Mouse (Mus musculus): ENCODE data around the gene Cacna2d3. TPM values are rescaled to one million over a fixed set of nuclear protein-coding genes. Genes with fewer than 3 reads are reported as not detected.

Cacna2d3 gene
- polyA plus RNA-seq, 1 experiment from 2014 or later = 0.45 TPM

DNA sequence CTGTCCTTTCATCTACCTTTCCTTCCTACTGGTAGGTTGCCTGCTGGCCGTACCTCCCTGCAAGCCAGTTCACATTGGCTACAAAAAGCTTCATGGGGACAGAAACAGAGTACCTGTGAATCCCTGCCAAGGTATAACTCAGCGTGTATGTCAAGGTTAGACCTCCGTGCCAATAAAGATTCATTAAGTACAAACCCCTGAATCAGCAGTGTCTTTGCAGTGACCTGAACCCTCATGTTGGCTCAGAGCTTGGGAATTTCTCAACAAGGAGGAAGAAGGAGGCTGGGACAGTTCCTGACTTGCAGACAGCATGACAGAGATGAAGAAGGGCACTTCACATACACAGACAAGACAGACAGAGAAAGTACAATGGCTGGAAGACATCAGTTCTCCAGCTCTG is 225.1 kb downstream of the Cacna2d3 start:
- Histone ChIP-seq H3K9me3 (ENCODE audit: low read depth, low read length) (no peaks in the 10 kb centered on the region), H3K27me3 (ENCODE audit: insufficient read depth, low read length) (no peaks in the 10 kb centered on the region), H3K27ac (ENCODE audit: low read depth) (no peak overlapping the region), H3K36me3 (ENCODE audit: insufficient read depth) (no peaks in the 10 kb centered on the region), H3K4me3 (ENCODE audit: low read depth, low read length) (no peak overlapping the region), H3K4me1 (ENCODE audit: insufficient read depth) (no peaks in the 10 kb centered on the region), H3K4me2 (no peak overlapping the region), H3K9ac (no peak overlapping the region)
- no peak for TF ChIP-seq CTCF (IDR thresholded peaks at IDR 0.05; ENCODE audit: low read depth)
- ATAC-seq (ENCODE audit: insufficient read depth) = no peak
- DNase-seq = no peak
- WGBS = 86% methylated on average over 3 of the region's 3 CpGs

DNA sequence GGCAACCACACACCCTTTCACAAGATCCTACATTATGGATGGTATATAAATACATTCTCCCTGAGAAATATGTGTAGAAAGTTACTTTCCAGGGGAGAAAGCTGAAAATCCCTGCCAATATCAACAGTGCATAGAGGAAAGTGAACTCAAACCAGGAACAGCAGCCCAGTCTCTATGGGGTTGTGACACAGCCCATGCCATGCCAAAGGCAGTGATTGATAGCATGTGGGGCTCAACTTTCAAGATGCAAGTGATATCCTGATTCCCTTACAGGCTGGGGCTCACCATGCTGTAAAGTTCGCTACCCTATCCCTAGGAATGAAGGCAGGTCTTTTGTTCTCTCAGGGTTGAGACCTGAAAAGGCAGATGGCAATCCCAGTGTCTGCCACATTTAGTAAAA is 229.9 kb downstream of the Cacna2d3 start:
- DNase-seq = no peak
- Histone ChIP-seq H3K4me1 (ENCODE audit: insufficient read depth) (no peaks in the 10 kb centered on the region), H3K4me3 (ENCODE audit: low read depth, low read length) (no peak overlapping the region), H3K4me2 (no peak overlapping the region), H3K27ac (ENCODE audit: low read depth) (no peak overlapping the region), H3K9ac (no peak overlapping the region), H3K36me3 (ENCODE audit: insufficient read depth) (no peaks in the 10 kb centered on the region), H3K27me3 (ENCODE audit: insufficient read depth, low read length) (no peaks in the 10 kb centered on the region), H3K9me3 (ENCODE audit: low read depth, low read length) (no peaks in the 10 kb centered on the region)
- no peak for TF ChIP-seq CTCF (IDR thresholded peaks at IDR 0.05; ENCODE audit: low read depth)
- 56% methylated on average over 1 of the region's 1 CpGs for WGBS
- ATAC-seq (ENCODE audit: insufficient read depth) = no peak

DNA sequence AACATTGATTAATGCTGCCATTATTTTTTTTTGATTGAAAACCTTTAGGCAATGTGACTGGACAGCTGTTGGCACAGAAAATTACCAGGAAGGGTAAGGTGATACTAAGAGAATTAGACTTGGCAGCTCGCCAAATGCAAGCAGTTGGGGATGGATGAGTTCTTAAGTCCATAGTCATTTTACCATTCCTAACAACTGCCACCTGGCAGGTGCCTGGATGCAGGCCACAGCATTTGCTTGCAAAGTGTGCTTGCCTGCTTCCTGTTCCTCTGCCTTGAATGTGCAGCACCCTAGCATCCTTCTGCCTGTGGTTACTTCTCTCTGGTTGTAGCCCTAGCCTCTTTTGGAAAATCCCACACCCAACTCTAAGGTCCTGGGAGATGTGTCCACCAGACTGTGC is 236.2 kb downstream of the Cacna2d3 start:
- Histone ChIP-seq H3K4me3 (ENCODE audit: low read depth, low read length) (no peak overlapping the region), H3K27ac (ENCODE audit: low read depth) (no peak overlapping the region), H3K4me2 (no peak overlapping the region), H3K4me1 (ENCODE audit: insufficient read depth) (no peaks in the 10 kb centered on the region), H3K27me3 (ENCODE audit: insufficient read depth, low read length) (no peaks in the 10 kb centered on the region), H3K9ac (no peak overlapping the region), H3K9me3 (ENCODE audit: low read depth, low read length) (no peaks in the 10 kb centered on the region), H3K36me3 (ENCODE audit: insufficient read depth) (no peaks in the 10 kb centered on the region)
- WGBS = 57% methylated on average over 1 of the region's 1 CpGs
- TF ChIP-seq CTCF (IDR thresholded peaks at IDR 0.05; ENCODE audit: low read depth) = no peak
- ATAC-seq (ENCODE audit: insufficient read depth) = no peak
- DNase-seq = peak; percentile 9

DNA sequence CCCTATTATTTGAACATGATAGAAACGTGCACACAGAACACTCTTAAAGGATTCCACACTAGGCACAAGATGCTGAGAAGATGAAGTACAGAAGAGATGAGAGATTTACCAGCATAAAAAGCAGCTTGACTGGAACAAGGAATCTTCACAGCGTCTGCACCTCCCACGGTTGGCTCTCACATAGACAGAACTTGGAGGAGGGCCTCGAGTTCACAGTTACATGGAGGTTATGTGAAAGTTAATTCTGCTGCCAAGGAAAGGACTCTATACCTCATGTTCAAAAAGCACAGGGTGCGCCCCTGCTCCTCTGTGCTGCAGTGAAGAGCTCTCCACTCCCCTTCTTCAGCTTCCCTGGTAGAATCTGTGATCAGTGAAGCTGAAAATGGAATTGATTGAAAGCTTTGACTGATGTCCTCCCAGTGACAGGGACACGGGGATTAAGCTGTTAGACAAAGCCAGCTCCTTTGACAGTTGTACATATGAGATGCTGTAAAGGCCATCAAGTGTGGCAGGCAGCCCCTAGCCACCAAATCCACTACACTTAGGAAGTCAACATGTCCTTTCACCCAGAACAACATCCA is 243.2 kb downstream of the Cacna2d3 start:
- H3K4me3 ChIP-seq (ENCODE audit: low read depth, low read length) = no peak overlapping the region
- 58% methylated on average over 6 of the region's 6 CpGs for WGBS
- DNase-seq (no peak), ATAC-seq (ENCODE audit: insufficient read depth) (no peak)
- H3K27ac ChIP-seq (ENCODE audit: low read depth) = no peak overlapping the region
- no peak overlapping the region for H3K9ac ChIP-seq
- TF ChIP-seq CTCF (IDR thresholded peaks at IDR 0.05; ENCODE audit: low read depth) = no peak
- no peak overlapping the region for H3K4me2 ChIP-seq
- no peaks in the 10 kb centered on the region for H3K9me3 ChIP-seq (ENCODE audit: low read depth, low read length)
- no peaks in the 10 kb centered on the region for H3K36me3 ChIP-seq (ENCODE audit: insufficient read depth)
- H3K4me1 ChIP-seq (ENCODE audit: insufficient read depth) = no peaks in the 10 kb centered on the region
- no peaks in the 10 kb centered on the region for H3K27me3 ChIP-seq (ENCODE audit: insufficient read depth, low read length)

DNA sequence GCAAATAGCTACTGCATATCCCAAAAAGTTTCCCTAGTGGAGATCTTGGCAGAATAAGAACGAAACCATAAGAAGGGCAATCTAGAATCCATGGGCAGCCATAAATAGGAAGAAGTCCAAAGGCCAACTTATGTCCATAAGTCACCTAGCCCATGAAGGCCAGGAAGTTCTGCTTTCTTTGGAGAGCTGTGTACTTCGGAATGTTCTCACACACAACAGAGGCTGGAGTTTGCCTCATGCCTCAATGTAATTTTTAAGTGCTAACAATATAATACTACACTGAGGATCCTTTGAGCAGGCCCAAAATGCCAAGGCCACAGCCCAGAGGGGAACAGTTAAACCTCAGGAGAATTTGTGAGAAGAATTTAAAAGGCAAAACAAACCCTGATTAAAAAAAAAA is 257.4 kb downstream of the Cacna2d3 start:
- TF ChIP-seq CTCF (IDR thresholded peaks at IDR 0.05; ENCODE audit: low read depth) = no peak
- Histone ChIP-seq H3K4me2 (no peak overlapping the region), H3K4me1 (ENCODE audit: insufficient read depth) (no peaks in the 10 kb centered on the region), H3K27me3 (ENCODE audit: insufficient read depth, low read length) (no peaks in the 10 kb centered on the region), H3K9ac (no peak overlapping the region), H3K9me3 (ENCODE audit: low read depth, low read length) (no peaks in the 10 kb centered on the region), H3K4me3 (ENCODE audit: low read depth, low read length) (no peak overlapping the region), H3K27ac (ENCODE audit: low read depth) (no peak overlapping the region), H3K36me3 (ENCODE audit: insufficient read depth) (no peaks in the 10 kb centered on the region)
- DNase-seq (no peak), ATAC-seq (ENCODE audit: insufficient read depth) (no peak)
- WGBS = 80% methylated on average over 2 of the region's 2 CpGs

DNA sequence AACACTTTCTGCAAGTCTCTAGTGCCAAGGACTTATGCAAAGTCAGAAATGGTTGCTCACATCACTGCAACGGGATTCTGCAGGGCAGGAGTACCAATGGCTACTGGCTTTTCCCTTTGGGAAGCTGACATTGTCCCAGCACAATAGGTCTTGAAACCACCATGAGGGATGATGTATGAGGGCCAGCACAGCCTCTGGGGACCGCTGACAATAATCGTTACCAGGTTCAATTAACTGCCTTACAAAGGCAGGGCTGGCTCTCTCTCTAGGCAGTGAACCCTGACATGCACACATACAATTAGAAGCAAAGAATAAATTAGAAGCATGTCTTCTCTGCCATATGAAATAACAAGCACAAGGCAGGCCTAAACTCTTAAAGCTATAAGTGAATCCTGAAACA is 272.5 kb downstream of the Cacna2d3 start:
- WGBS = 83% methylated on average over 3 of the region's 3 CpGs
- H3K36me3 ChIP-seq (ENCODE audit: insufficient read depth) = no peaks in the 10 kb centered on the region
- H3K9me3 ChIP-seq (ENCODE audit: low read depth, low read length) = no peaks in the 10 kb centered on the region
- TF ChIP-seq CTCF (IDR thresholded peaks at IDR 0.05; ENCODE audit: low read depth) = no peak
- ATAC-seq (ENCODE audit: insufficient read depth) = no peak
- H3K9ac ChIP-seq = no peak overlapping the region
- no peaks in the 10 kb centered on the region for H3K4me1 ChIP-seq (ENCODE audit: insufficient read depth)
- H3K4me3 ChIP-seq (ENCODE audit: low read depth, low read length) = no peak overlapping the region
- DNase-seq = no peak
- no peaks in the 10 kb centered on the region for H3K27me3 ChIP-seq (ENCODE audit: insufficient read depth, low read length)
- H3K27ac ChIP-seq (ENCODE audit: low read depth) = no peak overlapping the region
- no peak overlapping the region for H3K4me2 ChIP-seq

DNA sequence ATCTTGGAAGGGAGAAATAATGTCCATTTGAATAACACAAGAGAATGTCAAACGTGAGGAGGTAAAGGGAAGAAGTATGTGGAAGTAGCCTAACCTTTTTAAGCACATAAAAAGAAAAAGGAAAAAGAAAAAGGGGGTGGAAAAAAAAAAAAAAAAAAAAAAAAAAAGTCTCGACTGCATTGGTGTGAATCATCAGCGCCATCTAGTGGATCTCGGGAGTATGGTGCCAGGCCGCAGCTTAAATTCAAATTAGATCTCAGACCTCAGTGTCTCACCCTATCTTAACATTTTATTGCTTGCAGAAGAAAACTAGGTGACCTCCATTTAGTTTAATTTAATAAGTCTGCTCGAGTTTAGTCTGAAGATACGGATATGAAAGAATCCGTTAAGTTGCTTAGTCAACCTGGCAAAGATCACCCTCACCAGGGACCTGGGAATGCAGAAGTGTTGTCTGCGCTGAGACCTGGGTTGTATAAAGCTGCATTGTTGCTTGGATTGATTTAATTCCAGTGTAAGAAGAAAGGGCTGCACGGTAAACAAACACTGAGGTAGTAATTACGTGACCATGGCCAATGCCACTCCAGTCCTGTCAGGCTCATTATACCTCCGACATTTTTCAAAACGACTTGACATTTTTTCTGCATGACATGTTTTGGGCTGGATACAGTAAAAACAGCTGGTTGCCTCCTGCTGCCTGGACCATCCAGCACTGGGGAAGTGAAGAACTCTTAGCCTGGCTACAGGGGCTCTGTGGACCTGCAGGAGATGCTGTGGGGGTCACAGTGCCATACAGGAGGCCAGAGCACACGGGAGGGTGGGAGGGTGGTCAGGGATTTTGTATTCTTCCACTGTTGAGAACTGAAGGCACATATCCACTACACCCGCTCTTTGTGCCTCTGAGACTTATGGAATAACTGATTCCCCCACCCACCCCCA is 278.3 kb downstream of the Cacna2d3 start:
- no peak overlapping the region for H3K9ac ChIP-seq
- H3K4me1 ChIP-seq (ENCODE audit: insufficient read depth) = no peaks in the 10 kb centered on the region
- H3K4me3 ChIP-seq (ENCODE audit: low read depth, low read length) = no peak overlapping the region
- H3K27me3 ChIP-seq (ENCODE audit: insufficient read depth, low read length) = no peaks in the 10 kb centered on the region
- H3K27ac ChIP-seq (ENCODE audit: low read depth) = no peak overlapping the region
- peak; percentile 88 for DNase-seq
- TF ChIP-seq CTCF (IDR thresholded peaks at IDR 0.05; ENCODE audit: low read depth) = peak; percentile 81
- 31% methylated on average over 15 of the region's 15 CpGs for WGBS
- no peak for ATAC-seq (ENCODE audit: insufficient read depth)
- no peaks in the 10 kb centered on the region for H3K36me3 ChIP-seq (ENCODE audit: insufficient read depth)
- peak overlapping the region; percentile 23; the same call in 1 of the 2 replicates for H3K4me2 ChIP-seq
- H3K9me3 ChIP-seq (ENCODE audit: low read depth, low read length) = no peaks in the 10 kb centered on the region
